Mouse (Mus musculus): ENCODE measurements around the gene Kansl1l. TPM values are rescaled to one million over a fixed set of nuclear protein-coding genes. Genes with fewer than 3 reads are reported as not detected.

The Kansl1l gene
- polyA plus RNA-seq (2011; ENCODE audit: insufficient read depth, insufficient read length, low replicate concordance, missing spikeins): 3.6 and 5.0 TPM in 2 replicates

DNA sequence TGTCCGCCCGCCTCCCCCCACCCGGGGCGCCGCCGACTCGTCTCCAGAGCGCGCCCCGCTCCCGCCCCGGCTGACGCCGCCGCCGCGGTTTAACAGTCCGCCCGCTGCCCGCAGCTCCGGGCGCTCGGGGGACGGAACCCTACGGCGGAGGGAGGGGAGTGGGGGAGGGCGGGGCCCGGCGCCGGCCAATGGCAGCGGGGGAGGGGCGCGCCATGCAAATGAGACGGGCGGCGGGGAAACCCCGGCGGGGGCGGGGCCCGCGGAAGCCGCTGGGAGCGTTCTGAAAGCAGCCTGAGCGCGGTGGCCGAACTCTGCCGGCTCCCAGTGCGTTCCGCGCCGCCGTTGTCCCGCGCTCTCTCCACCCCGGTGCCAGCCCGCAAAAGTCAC, at the start of gene Kansl1l:
Gene Kansl1l (minus strand): TSS at position 110 of the 387 bp plus-strand sequence.
- TF ChIP-seq POLR2A (IDR thresholded peaks at IDR 0.05; ENCODE audit: borderline replicate concordance, control insufficient read depth, low read depth, low read length) (peak; percentile 80; the same call in 1 of the 2 replicates), CTCF (IDR thresholded peaks at IDR 0.05; ENCODE audit: control insufficient read depth, insufficient read depth, low read length) (no peak)
- Histone ChIP-seq H3K4me3 (replicated peaks; ENCODE audit: control insufficient read depth, low read depth, low read length) (peak within 1 kb of the TSS; percentile 98), H3K4me1 (ENCODE audit: control insufficient read depth, insufficient read depth, low read length) (peaks cover 3% of the 10 kb centered on the region), H3K27ac (ENCODE audit: control insufficient read depth, insufficient read depth, low read depth, low read length, poor library complexity) (peak within 1 kb of the TSS; percentile 99)
- WGBS: under 1% methylated on average over 56 of the region's 56 CpGs

DNA sequence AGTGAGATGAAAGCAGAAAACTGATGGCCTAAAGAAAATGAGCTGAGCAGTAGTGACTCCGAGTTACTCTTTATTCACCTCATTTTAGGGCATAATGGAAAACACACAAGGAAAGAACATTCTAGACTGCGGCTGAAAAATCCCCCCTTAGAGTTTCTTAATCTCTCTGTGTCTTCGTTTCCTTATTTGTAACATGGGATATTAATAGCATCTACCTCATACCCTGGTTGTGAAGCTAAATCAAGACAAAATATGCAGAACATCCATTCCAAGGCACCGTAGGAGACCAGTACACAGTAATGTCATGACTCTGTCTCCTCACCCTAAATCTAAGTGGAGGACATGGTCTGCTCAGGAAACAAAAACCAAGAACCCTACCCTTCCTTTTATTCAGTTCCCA, 48.3 kb upstream of the Kansl1l start:
- Histone ChIP-seq H3K27ac (ENCODE audit: control insufficient read depth, insufficient read depth, low read depth, low read length, poor library complexity) (no peak overlapping the region), H3K4me1 (ENCODE audit: control insufficient read depth, insufficient read depth, low read length) (no peaks in the 10 kb centered on the region; the same call in 1 of the 2 replicates), H3K4me3 (replicated peaks; ENCODE audit: control insufficient read depth, low read depth, low read length) (no peak overlapping the region)
- 45% methylated on average over 4 of the region's 4 CpGs for WGBS
- no peak for TF ChIP-seq POLR2A (IDR thresholded peaks at IDR 0.05; ENCODE audit: borderline replicate concordance, control insufficient read depth, low read depth, low read length)
- TF ChIP-seq CTCF (IDR thresholded peaks at IDR 0.05; ENCODE audit: control insufficient read depth, insufficient read depth, low read length): no peak

DNA sequence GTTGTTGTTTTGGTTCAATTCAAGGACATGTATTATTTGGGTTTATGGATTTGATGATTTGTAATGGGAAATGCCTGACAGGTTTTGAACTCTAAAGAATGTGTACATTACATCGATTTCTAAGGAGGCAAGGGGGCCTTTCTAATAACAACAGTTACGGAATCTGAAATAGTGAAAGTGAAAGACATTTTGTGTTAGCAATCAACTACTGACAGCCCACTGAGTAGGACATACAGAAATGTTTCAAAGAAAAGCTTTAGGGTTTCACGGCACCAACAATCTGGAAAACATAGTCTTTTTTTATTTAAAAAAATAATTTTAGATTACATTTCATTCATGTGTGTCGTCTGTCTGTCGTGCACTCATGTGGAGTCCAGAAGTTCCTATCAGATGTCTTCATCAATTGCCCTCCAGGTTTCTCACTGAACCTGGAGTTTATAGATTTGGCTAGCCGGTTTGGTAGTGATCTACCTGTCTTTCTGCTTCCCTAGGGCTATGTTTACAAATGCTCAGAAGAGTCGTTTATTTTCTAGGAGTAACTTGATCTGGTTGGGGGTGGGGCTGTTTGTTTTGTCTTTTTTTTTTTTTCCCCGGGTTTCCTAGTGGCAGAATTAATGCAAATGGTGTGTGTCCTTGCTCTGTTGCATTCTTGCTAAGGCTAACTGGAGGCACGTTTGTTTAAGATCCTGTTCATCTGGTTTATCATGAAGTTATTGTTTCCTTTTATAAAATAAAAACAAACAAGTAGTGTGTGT, 46.6 kb upstream of the Kansl1l start:
- H3K4me1 ChIP-seq (ENCODE audit: control insufficient read depth, insufficient read depth, low read length): no peaks in the 10 kb centered on the region; the same call in 1 of the 2 replicates
- H3K4me3 ChIP-seq (replicated peaks; ENCODE audit: control insufficient read depth, low read depth, low read length): peak overlapping the region; percentile 87
- TF ChIP-seq POLR2A (IDR thresholded peaks at IDR 0.05; ENCODE audit: borderline replicate concordance, control insufficient read depth, low read depth, low read length): no peak
- no peak for TF ChIP-seq CTCF (IDR thresholded peaks at IDR 0.05; ENCODE audit: control insufficient read depth, insufficient read depth, low read length)
- H3K27ac ChIP-seq (ENCODE audit: control insufficient read depth, insufficient read depth, low read depth, low read length, poor library complexity): no peak overlapping the region
- WGBS: 1% methylated on average over 9 of the region's 9 CpGs

DNA sequence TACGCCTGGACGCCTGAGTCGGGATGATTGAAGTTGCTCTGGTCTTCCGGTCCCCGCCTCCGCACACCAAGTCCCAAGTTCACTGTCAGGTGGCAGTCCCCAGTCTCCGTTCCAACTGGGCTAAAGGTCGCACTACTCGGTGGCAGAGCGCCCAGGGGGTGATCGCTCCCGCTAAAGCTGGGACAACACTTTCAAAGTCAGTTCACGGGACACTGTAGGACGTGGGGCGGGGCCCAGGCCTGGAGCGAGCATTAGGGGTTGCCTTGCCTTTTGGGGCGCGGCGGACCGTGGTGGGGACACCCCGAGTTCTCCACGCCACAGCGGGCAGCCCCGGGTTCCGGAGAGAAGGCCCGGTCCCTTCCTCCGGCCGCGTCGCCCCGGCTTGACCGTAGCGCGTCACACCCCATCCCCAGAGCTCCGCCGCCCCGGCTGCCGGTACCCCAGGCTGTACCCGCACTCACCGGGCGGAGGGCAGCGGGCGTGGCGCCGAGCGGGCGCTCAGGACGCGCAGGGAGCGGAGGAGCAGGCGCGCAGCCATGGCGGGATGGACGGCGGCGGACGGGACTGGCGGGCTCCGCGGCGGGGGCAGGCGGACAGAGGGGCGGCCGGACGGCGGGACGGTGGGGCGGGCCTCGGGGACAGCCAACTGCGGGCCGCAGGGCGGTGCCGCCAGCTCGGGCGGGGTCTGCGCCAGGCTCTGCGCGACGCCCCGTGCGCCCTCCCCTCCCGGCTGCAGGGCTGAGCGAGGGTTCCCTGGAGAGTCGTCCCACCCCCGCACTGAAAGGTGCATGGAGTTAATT, 45.5 kb upstream of the Kansl1l start, which contains the start of gene Acadl:
Gene Acadl (minus strand): TSS at position 566 of the 800 bp plus-strand sequence.
- H3K4me3 ChIP-seq (replicated peaks; ENCODE audit: control insufficient read depth, low read depth, low read length): peak within 1 kb of the TSS; percentile 87
- no peak for TF ChIP-seq CTCF (IDR thresholded peaks at IDR 0.05; ENCODE audit: control insufficient read depth, insufficient read depth, low read length)
- TF ChIP-seq POLR2A (IDR thresholded peaks at IDR 0.05; ENCODE audit: borderline replicate concordance, control insufficient read depth, low read depth, low read length): peak; percentile 66; the same call in 1 of the 2 replicates
- H3K4me1 ChIP-seq (ENCODE audit: control insufficient read depth, insufficient read depth, low read length): no peaks in the 10 kb centered on the region; the same call in 1 of the 2 replicates
- H3K27ac ChIP-seq (ENCODE audit: control insufficient read depth, insufficient read depth, low read depth, low read length, poor library complexity): peak within 1 kb of the TSS; percentile 95
- under 1% methylated on average over 78 of the region's 85 CpGs for WGBS

DNA sequence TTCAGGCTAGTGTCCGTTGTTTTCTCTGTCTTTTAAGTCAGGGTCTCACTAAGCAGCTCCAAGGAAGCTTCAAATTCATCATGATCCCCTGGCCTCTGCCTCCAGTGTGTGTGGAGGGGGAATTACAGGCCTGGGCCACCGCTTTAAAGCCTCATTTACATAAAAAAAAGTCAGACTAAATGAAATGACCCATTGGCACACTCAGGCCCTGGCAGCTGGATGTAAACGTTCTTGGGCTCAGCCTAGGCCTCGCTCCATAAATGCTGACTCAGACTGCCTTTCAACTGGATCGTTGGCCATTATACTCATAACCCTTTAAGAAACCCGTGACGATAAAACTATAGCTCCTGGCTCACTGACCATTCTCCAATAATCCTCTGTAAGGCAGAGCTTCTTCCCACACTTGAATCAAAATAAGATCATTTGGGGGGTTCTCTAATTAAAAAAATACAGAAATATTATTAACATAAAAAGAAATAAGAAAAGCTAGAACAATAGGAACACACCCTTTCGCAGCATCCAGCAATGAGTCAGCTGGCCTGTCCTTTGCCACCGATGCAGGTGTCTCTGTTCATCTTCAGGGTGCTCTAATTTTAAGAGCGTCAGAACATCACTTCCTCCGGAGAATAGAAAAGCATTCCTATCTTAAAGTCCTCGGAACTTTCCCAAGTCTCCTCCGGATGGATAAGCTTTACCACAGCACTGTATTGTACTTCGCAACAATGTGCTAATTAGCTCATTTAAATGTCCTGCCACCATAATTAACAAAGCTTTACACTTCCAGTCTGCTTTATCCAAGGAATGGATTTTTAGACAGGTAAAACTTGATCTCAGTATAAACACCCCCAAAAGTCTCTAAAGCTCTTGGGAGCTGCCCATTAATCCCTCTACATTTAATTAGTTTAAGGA, 44.7 kb upstream of the Kansl1l start:
- Histone ChIP-seq H3K4me1 (ENCODE audit: control insufficient read depth, insufficient read depth, low read length) (no peaks in the 10 kb centered on the region; the same call in 1 of the 2 replicates), H3K4me3 (replicated peaks; ENCODE audit: control insufficient read depth, low read depth, low read length) (peak overlapping the region; percentile 83), H3K27ac (ENCODE audit: control insufficient read depth, insufficient read depth, low read depth, low read length, poor library complexity) (no peak overlapping the region)
- TF ChIP-seq CTCF (IDR thresholded peaks at IDR 0.05; ENCODE audit: control insufficient read depth, insufficient read depth, low read length) (no peak), POLR2A (IDR thresholded peaks at IDR 0.05; ENCODE audit: borderline replicate concordance, control insufficient read depth, low read depth, low read length) (no peak)
- 24% methylated on average over 14 of the region's 14 CpGs for WGBS

DNA sequence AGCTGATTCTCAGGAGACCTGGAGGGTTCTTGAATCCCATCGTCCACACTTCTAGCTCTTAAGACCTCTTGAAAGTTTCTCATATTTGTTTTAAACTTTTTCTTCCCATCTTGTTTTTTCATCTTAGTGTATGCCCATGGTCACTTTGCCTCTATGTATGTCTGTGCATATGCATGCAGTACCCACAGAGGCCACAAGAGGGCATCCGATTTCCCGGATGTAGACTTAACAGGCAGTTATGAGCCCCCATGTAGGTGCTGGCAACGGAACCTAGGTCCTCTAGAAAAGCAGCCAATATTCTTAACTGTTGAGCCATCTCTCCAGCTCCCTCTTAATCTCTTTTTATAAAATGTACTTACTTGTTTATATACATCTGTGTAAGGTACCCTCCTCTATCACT, 30.1 kb upstream of the Kansl1l start:
- no peak overlapping the region for H3K27ac ChIP-seq (ENCODE audit: control insufficient read depth, insufficient read depth, low read depth, low read length, poor library complexity)
- no peaks in the 10 kb centered on the region for H3K4me1 ChIP-seq (ENCODE audit: control insufficient read depth, insufficient read depth, low read length)
- TF ChIP-seq POLR2A (IDR thresholded peaks at IDR 0.05; ENCODE audit: borderline replicate concordance, control insufficient read depth, low read depth, low read length): no peak
- peak; percentile 38; the same call in 1 of the 2 replicates for TF ChIP-seq CTCF (IDR thresholded peaks at IDR 0.05; ENCODE audit: control insufficient read depth, insufficient read depth, low read length)
- 94% methylated on average over 4 of the region's 4 CpGs for WGBS
- H3K4me3 ChIP-seq (replicated peaks; ENCODE audit: control insufficient read depth, low read depth, low read length): no peak overlapping the region

DNA sequence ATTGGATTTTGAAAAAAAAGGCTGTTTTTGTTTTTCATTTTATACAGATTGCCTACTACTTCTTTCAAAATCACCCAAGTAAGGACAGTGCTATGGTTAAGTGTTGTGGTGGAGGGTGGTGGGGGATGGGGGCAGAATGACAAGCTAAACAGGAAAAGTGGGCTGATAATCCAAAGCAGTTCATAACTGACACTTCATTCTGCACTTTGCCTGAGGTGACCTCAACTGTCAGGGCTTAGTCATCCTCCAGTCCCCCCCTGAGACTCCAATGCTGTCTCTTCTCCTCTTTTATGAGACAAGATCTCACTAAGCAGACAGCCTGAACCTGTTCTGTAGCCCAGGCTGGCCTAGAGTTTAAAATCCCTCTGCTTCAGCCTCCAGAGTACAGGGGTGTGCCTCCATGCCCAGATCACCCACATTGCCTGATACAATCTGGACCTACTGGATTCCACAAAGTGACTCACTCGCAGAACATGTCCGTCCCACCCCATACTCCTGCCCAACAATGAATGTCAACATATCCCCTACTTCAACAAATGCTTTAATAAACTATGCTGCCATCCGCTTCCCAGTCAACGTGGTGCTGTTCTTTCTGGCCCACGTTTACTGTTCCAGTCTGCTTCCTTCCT, 28.4 kb upstream of the Kansl1l start:
- Histone ChIP-seq H3K4me3 (replicated peaks; ENCODE audit: control insufficient read depth, low read depth, low read length) (no peak overlapping the region), H3K4me1 (ENCODE audit: control insufficient read depth, insufficient read depth, low read length) (no peaks in the 10 kb centered on the region; the same call in 1 of the 2 replicates), H3K27ac (ENCODE audit: control insufficient read depth, insufficient read depth, low read depth, low read length, poor library complexity) (no peak overlapping the region)
- TF ChIP-seq CTCF (IDR thresholded peaks at IDR 0.05; ENCODE audit: control insufficient read depth, insufficient read depth, low read length): no peak
- TF ChIP-seq POLR2A (IDR thresholded peaks at IDR 0.05; ENCODE audit: borderline replicate concordance, control insufficient read depth, low read depth, low read length): no peak
- 43% methylated on average over 5 of the region's 5 CpGs for WGBS
